Mouse (Mus musculus) G1E-ER4 (cell line): ENCODE measurements around the gene Hmcn1. TPM values are rescaled to one million over a fixed set of nuclear protein-coding genes. Genes with fewer than 3 reads are reported as not detected.

Source experiments
- GATA1 ChIP-seq: IDR thresholded peaks from one replicate; pipeline ENCODE4 v1.8.0; 2012; ENCODE audit warnings: low read length, inconsistent platforms
- polyA plus RNA-seq: library from polyadenylated mRNA; stranded (reverse); fragments of >175 nt; gene quantifications from 2 replicates; pipeline ENCODE4 v1.2.3, GENCODE M21; 2012

The Hmcn1 gene
- polyA plus RNA-seq, 1 experiment, result not detected

GRCm38 (mm10) chr1:150711438-150711837 lies 281.8 kb downstream of the Hmcn1 start:
- no peak for TF ChIP-seq GATA1

DNA sequence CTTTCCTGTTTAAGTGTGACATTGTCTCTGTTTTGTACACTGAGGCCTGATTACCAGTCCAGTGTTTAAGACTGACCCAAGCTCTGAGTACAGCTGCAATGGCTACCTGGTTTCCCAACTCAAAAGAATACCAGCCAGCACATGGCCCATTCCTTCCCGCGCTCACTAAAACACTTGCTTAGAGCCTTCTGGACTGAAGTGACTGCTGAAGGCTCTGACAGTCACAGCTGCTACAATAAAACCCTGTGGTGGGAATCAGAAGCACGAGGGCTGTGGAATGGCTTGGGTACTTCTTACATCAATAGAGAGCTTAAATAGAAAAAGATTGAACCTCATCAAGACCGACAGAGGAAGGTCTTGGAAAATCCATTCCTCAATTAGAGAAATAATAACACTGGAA lies 286.7 kb downstream of the Hmcn1 start:
- no peak for TF ChIP-seq GATA1

- no peak for TF ChIP-seq GATA1
Measured at GRCm38 (mm10) chr1:150697749-150698148, 295.5 kb downstream of the Hmcn1 start.

DNA sequence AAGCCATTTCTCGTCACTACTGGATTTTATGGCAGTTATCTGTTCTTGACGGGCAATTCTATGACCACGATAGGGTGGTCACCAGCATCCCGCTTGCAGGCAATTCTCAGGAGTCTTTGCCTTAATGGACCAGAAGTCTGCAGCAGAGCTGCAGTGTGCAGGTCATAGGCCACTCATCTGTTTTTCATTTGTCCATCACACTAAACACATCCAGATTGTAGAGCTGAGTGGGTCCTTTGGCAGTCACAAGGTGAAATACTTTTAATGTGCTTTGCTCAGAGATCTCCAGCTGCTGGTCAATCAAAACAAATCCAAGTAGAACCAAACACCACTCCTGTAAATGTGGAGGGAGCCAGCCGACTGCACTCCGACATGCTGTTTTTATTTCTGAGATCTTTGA lies 311.2 kb downstream of the Hmcn1 start:
- no peak for TF ChIP-seq GATA1

GRCm38 (mm10) chr1:150681433-150681832 lies 311.8 kb downstream of the Hmcn1 start:
- TF ChIP-seq GATA1, result no peak

DNA sequence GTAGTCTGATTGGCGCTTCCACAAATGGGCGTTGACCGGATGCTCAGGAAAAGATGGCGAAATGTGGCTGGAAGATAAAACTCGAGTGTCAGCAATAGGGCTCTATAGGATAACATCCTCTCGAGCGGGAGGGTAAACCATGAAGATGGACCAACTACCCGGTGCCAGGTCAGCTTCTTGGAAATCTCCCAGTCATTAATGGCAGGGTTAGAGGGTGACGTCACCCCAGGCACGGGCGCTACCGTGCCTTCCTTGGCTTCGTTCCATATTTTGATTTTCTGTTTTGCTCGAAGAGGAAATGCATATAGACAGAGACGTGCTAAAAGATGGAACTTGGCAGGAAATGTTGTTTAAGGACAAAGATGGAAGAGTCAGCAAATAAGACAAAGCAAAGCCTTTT lies 312.2 kb downstream of the Hmcn1 start:
- no peak for TF ChIP-seq GATA1

DNA sequence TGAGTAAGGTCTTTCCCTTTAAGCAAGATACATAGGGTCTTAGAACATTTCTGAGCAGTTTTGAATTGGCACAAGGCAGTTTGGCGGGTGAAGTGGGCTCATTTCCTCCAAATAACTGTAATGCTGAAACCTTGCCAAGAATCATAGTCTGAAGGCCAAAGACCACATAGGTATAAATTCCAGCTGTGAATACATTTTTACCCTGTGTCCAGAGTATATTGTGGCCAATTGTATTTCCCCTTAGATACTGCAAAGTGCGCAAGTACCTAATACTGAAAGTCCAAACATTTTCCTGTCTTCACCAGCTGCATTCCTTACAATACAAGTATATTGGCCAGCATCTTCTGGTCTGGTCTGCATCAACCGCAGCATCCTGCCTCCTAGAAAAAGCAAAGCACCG lies 312.9 kb downstream of the Hmcn1 start:
- TF ChIP-seq GATA1, result no peak

GRCm38 (mm10) chr1:150645314-150645713 lies 347.9 kb downstream of the Hmcn1 start:
- no peak for TF ChIP-seq GATA1

GRCm38 (mm10) chr1:150639522-150639921 lies 353.7 kb downstream of the Hmcn1 start:
- no peak for TF ChIP-seq GATA1

GRCm38 (mm10) chr1:150632506-150632905 lies 360.7 kb downstream of the Hmcn1 start:
- no peak for TF ChIP-seq GATA1

DNA sequence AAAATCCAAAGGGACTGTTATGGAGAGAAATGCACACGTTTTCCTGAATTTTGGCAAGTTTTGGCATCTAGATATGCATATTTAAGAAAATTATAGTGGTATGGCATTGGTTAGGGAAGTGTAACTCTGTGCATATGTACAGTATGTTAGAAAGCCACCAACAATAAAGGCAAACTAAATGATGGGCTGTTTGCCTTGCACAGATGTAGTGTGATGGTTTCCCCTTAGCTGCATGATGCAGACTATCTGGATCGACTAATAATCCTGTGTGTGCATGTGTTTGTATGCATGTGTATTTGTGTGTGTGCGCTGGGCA lies 361.4 kb downstream of the Hmcn1 start:
- TF ChIP-seq GATA1, result no peak

GRCm38 (mm10) chr1:150631035-150631855 lies 362.0 kb downstream of the Hmcn1 start:
- TF ChIP-seq GATA1, result no peak

GRCm38 (mm10) chr1:150623226-150623625 lies 370.0 kb downstream of the Hmcn1 start:
- TF ChIP-seq GATA1, result no peak

GRCm38 (mm10) chr1:150610539-150610938 lies 382.7 kb downstream of the Hmcn1 start:
- TF ChIP-seq GATA1, result no peak

DNA sequence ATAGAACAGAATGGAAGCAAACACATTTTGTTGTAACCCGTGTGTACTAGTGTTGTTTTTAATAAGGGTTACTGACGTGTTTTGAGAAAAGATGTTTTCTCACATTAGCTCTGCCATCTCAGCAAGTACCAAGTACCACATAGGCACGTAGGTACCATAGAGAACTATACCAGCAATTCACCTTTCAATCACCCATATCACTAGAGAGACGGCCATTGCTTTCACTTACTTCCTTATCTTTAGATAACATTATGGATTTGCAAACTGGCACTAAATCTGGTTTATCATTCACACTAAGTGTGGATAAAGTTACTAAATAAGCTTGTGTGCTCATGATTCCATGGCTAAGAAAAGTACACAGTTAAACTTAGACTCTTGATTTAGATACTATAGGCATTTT lies 387.1 kb downstream of the Hmcn1 start:
- TF ChIP-seq GATA1, result no peak

DNA sequence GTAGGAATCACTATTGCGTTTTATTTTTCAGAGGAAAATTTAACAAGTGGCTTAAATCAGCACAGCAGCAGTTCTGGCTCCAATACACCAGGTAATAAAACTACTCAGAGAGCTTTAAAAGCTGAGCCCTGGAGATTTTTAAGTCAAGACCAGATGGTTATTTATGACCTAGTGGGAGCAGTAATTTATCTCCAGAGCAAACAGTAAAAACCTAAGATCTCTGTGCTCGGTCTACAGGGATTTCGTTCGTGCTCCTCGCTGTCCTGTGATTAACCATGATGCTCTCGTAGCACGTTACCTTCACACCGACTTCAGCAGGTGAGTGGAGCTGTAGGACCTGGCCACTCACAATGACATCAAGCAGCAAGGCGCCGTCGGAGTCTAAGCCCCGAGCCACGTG lies 399.6 kb downstream of the Hmcn1 start:
- no peak for TF ChIP-seq GATA1

- TF ChIP-seq GATA1, result no peak
Measured at GRCm38 (mm10) chr1:150591253-150591652, 402.0 kb downstream of the Hmcn1 start.

DNA sequence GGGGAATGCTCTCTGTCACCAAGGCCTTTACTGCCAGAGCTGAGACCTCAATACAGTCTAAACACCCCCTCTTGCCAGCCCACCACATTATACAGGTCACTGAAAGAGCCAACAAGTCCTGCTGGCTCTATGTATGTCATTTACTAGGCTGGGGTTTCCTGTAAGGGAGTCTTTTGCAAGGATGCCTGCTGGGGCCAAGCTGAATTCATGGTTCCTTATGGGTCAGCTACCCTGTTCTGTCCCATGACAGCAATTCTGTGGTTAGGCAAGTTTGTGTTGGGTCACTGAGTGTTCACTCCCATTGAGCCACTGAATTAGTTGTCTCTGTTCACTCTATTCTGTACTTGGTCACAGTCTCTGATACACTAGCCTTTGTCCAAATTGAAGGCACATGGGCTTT lies 405.8 kb downstream of the Hmcn1 start:
- TF ChIP-seq GATA1, result no peak
